Mouse (Mus musculus): ENCODE results near the gene Ercc4. TPM values are rescaled to one million over a fixed set of nuclear protein-coding genes. Genes with fewer than 3 reads are reported as not detected.
"Not testable (repeated sequence)": the region's sequence is repeated elsewhere in the genome, so short reads cannot be mapped to it uniquely, and the experiment has no call there.

Ercc4 gene
- polyA plus RNA-seq (2016; fragmentation: Nextera tagmentation; extraction: Ambion mirVana) = 15.0 and 17.5 TPM in 2 replicates

GRCm38 (mm10) chr16:13109156-13109989, at the start of gene Ercc4:
Gene Ercc4 (plus strand): TSS chr16:13109684.
- 1% methylated on average over 53 of the region's 53 CpGs for WGBS

GRCm38 (mm10) chr16:13061113-13061512, 48.4 kb upstream of the Ercc4 start:
- Histone ChIP-seq H3K4me2 (no peak overlapping the region), H3K9ac (no peak overlapping the region), H3K9me3 (no peaks in the 10 kb centered on the region), H3K27ac (no peak overlapping the region), H3K36me3 (replicated peaks) (no peaks in the 10 kb centered on the region), H3K4me1 (no peaks in the 10 kb centered on the region), H3K27me3 (no peaks in the 10 kb centered on the region), H3K4me3 (replicated peaks) (no peak overlapping the region)
- ATAC-seq (ENCODE audit: low FRiP score) = no peak
- WGBS = 46% methylated on average over 10 of the region's 10 CpGs

More at GRCm38 (mm10) chr16:13109156-13109989, at the start of gene Ercc4:
- Histone ChIP-seq H3K9me3 (no peaks in the 10 kb centered on the region), H3K27me3 (no peaks in the 10 kb centered on the region), H3K36me3 (replicated peaks) (peaks cover 18% of the 10 kb centered on the region), H3K27ac (peak within 1 kb of the TSS; percentile 82), H3K4me1 (peaks cover 8% of the 10 kb centered on the region), H3K4me2 (peak within 1 kb of the TSS; percentile 66), H3K4me3 (replicated peaks) (peak within 1 kb of the TSS; percentile 58), H3K9ac (peak within 1 kb of the TSS; percentile 69)
- peak; percentile 98 for ATAC-seq (ENCODE audit: low FRiP score)

- Histone ChIP-seq H3K27ac (no peak overlapping the region), H3K4me1 (no peaks in the 10 kb centered on the region), H3K27me3 (no peaks in the 10 kb centered on the region), H3K9me3 (no peaks in the 10 kb centered on the region), H3K4me2 (no peak overlapping the region), H3K36me3 (replicated peaks) (no peaks in the 10 kb centered on the region), H3K9ac (no peak overlapping the region), H3K4me3 (replicated peaks) (no peak overlapping the region)
- 72% methylated on average over 4 of the region's 4 CpGs for WGBS
- ATAC-seq (ENCODE audit: low FRiP score) = no peak
Measured at GRCm38 (mm10) chr16:13074176-13074575, 35.3 kb upstream of the Ercc4 start.

GRCm38 (mm10) chr16:13080161-13080560, 29.3 kb upstream of the Ercc4 start:
- H3K4me3 ChIP-seq (replicated peaks) = no peak overlapping the region
- no peaks in the 10 kb centered on the region for H3K36me3 ChIP-seq (replicated peaks)
- no peak overlapping the region for H3K9ac ChIP-seq
- WGBS = 81% methylated on average over 6 of the region's 6 CpGs
- no peaks in the 10 kb centered on the region for H3K4me1 ChIP-seq
- no peak overlapping the region for H3K27ac ChIP-seq
- H3K4me2 ChIP-seq = no peak overlapping the region
- H3K27me3 ChIP-seq = no peaks in the 10 kb centered on the region
- no peak for ATAC-seq (ENCODE audit: low FRiP score)
- no peaks in the 10 kb centered on the region for H3K9me3 ChIP-seq

GRCm38 (mm10) chr16:13083155-13083798, 26.2 kb upstream of the Ercc4 start:
- WGBS = 54% methylated on average over 6 of the region's 6 CpGs
- Histone ChIP-seq H3K27me3 (no peaks in the 10 kb centered on the region), H3K4me3 (replicated peaks) (no peak overlapping the region), H3K4me2 (no peak overlapping the region), H3K9ac (no peak overlapping the region), H3K4me1 (no peaks in the 10 kb centered on the region), H3K9me3 (no peaks in the 10 kb centered on the region), H3K36me3 (replicated peaks) (no peaks in the 10 kb centered on the region), H3K27ac (no peak overlapping the region)
- no peak for ATAC-seq (ENCODE audit: low FRiP score)

GRCm38 (mm10) chr16:13108356-13108755, 1.1 kb upstream of the Ercc4 start:
- Histone ChIP-seq H3K4me2 (no peak overlapping the region), H3K4me3 (replicated peaks) (no peak overlapping the region), H3K27ac (no peak overlapping the region), H3K27me3 (no peaks in the 10 kb centered on the region), H3K9ac (no peak overlapping the region), H3K4me1 (peaks cover 8% of the 10 kb centered on the region), H3K36me3 (replicated peaks) (peaks cover 11% of the 10 kb centered on the region), H3K9me3 (no peaks in the 10 kb centered on the region)
- ATAC-seq (ENCODE audit: low FRiP score) = no peak
- 92% methylated on average over 12 of the region's 12 CpGs for WGBS

GRCm38 (mm10) chr16:13109990-13110595, 609 bp downstream of the Ercc4 start:
- ATAC-seq (ENCODE audit: low FRiP score) = peak; percentile 43
- Histone ChIP-seq H3K9ac (peak overlapping the region; percentile 69), H3K36me3 (replicated peaks) (peaks cover 26% of the 10 kb centered on the region), H3K4me2 (peak overlapping the region; percentile 66), H3K4me3 (replicated peaks) (peak overlapping the region; percentile 58), H3K9me3 (no peaks in the 10 kb centered on the region), H3K4me1 (peaks cover 8% of the 10 kb centered on the region), H3K27ac (peak overlapping the region; percentile 82), H3K27me3 (no peaks in the 10 kb centered on the region)
- under 1% methylated on average over 32 of the region's 32 CpGs for WGBS

- WGBS = 95% methylated on average over 2 of the region's 2 CpGs
- H3K9me3 ChIP-seq = no peaks in the 10 kb centered on the region
- H3K27ac ChIP-seq = no peak overlapping the region
- ATAC-seq (ENCODE audit: low FRiP score) = no peak
- no peak overlapping the region for H3K4me3 ChIP-seq (replicated peaks)
- no peak overlapping the region for H3K9ac ChIP-seq
- H3K36me3 ChIP-seq (replicated peaks) = peaks cover 33% of the 10 kb centered on the region
- H3K4me1 ChIP-seq = peaks cover 8% of the 10 kb centered on the region
- H3K4me2 ChIP-seq = no peak overlapping the region
- no peaks in the 10 kb centered on the region for H3K27me3 ChIP-seq
Measured at GRCm38 (mm10) chr16:13114821-13115220, 5.3 kb downstream of the Ercc4 start.

GRCm38 (mm10) chr16:13115466-13115865, 6.0 kb downstream of the Ercc4 start:
- WGBS = 94% methylated on average over 3 of the region's 3 CpGs
- not testable (repeated sequence) for ATAC-seq (ENCODE audit: low FRiP score); H3K9ac ChIP-seq; H3K27ac ChIP-seq; H3K9me3 ChIP-seq; H3K4me2 ChIP-seq; H3K4me1 ChIP-seq; H3K4me3 ChIP-seq (replicated peaks); H3K27me3 ChIP-seq
- peaks cover 33% of the 10 kb centered on the region for H3K36me3 ChIP-seq (replicated peaks)

GRCm38 (mm10) chr16:13117299-13117966, 7.9 kb downstream of the Ercc4 start:
- Histone ChIP-seq H3K36me3 (replicated peaks) (peaks cover 40% of the 10 kb centered on the region), H3K4me3 (replicated peaks) (no peak overlapping the region), H3K9me3 (no peaks in the 10 kb centered on the region), H3K27me3 (no peaks in the 10 kb centered on the region), H3K4me1 (no peaks in the 10 kb centered on the region), H3K27ac (no peak overlapping the region), H3K4me2 (no peak overlapping the region), H3K9ac (no peak overlapping the region)
- ATAC-seq (ENCODE audit: low FRiP score) = peak; percentile 88
- WGBS = 70% methylated on average over 9 of the region's 9 CpGs

GRCm38 (mm10) chr16:13117967-13118430, 8.5 kb downstream of the Ercc4 start:
- ATAC-seq (ENCODE audit: low FRiP score) = no peak
- Histone ChIP-seq H3K4me1 (no peaks in the 10 kb centered on the region), H3K9ac (no peak overlapping the region), H3K9me3 (no peaks in the 10 kb centered on the region), H3K27me3 (no peaks in the 10 kb centered on the region), H3K36me3 (replicated peaks) (peaks cover 36% of the 10 kb centered on the region), H3K4me3 (replicated peaks) (no peak overlapping the region), H3K27ac (no peak overlapping the region), H3K4me2 (no peak overlapping the region)
- 95% methylated on average over 7 of the region's 7 CpGs for WGBS

GRCm38 (mm10) chr16:13118754-13119294, 9.3 kb downstream of the Ercc4 start:
- H3K4me3 ChIP-seq (replicated peaks) = no peak overlapping the region
- H3K27ac ChIP-seq = no peak overlapping the region
- peaks cover 37% of the 10 kb centered on the region for H3K36me3 ChIP-seq (replicated peaks)
- ATAC-seq (ENCODE audit: low FRiP score) = no peak
- H3K9me3 ChIP-seq = no peaks in the 10 kb centered on the region
- no peak overlapping the region for H3K4me2 ChIP-seq
- H3K9ac ChIP-seq = no peak overlapping the region
- H3K4me1 ChIP-seq = no peaks in the 10 kb centered on the region
- 97% methylated on average over 2 of the region's 2 CpGs for WGBS
- no peaks in the 10 kb centered on the region for H3K27me3 ChIP-seq
